Mouse (Mus musculus) bone marrow, adult 2 months (tissue): ENCODE results near the gene Nudt5.

Source experiments
- CTCF ChIP-seq: fragments of 200-500 bp; IDR thresholded peaks from 2 replicates; pipeline ENCODE4 v1.5.1; 2011; ENCODE audit warnings: low read length, control low read depth; ENCODE audit not compliant: control insufficient read depth, insufficient read depth
- POLR2A ChIP-seq: fragments of 200-500 bp; IDR thresholded peaks from 2 replicates; pipeline ENCODE4 v1.6.1; 2011; ENCODE audit warnings: low read depth, mild to moderate bottlenecking, control low read depth, low read length, borderline replicate concordance; ENCODE audit not compliant: control insufficient read depth

- TF ChIP-seq POLR2A (no peak), CTCF (peak; percentile 65)
These were observed 55.3 kb downstream of the Nudt5 start for GRCm38 (mm10) chr2:5900145-5900544.
